Mouse (Mus musculus): ENCODE data around the gene Gm13288. TPM values are rescaled to one million over a fixed set of nuclear protein-coding genes. Genes with fewer than 3 reads are reported as not detected.
"Not testable (repeated sequence)": the region's sequence is repeated elsewhere in the genome, so short reads cannot be mapped to it uniquely, and the experiment has no call there.

Gm13288 gene
- polyA plus RNA-seq, 1 experiment: not detected

DNA sequence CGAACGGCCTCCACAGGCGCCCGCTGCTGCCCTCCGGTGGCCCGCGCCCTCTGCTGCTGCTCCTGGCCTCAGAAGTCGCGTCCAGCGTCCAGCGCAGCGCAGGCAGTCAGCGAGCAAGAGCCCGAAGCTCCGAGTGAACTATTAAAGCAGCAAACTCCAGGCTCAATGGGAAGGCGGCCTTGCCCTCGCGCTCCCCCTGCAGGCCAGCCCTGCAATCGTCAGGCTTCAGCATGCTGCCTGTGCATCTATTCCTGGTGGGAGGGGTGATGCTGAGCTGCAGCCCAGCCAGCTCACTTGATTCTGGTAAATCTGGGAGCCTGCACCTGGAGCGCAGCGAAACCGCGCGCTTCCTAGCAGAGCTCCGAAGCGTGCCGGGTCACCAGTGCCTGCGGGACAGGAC lies 16.9 kb upstream of the Gm13288 start, which contains the start of gene Gm13277:
Gene Gm13277, plus strand, starts transcription at position 231 of the 400 bp plus-strand sequence.
- TF ChIP-seq CTCF (IDR thresholded peaks at IDR 0.05; ENCODE audit: borderline replicate concordance, extremely low read depth, insufficient read depth, insufficient read length): peak; percentile 29; the same call in 1 of the 2 replicates
- DNase-seq (ENCODE audit: low read depth): not testable (repeated sequence)

DNA sequence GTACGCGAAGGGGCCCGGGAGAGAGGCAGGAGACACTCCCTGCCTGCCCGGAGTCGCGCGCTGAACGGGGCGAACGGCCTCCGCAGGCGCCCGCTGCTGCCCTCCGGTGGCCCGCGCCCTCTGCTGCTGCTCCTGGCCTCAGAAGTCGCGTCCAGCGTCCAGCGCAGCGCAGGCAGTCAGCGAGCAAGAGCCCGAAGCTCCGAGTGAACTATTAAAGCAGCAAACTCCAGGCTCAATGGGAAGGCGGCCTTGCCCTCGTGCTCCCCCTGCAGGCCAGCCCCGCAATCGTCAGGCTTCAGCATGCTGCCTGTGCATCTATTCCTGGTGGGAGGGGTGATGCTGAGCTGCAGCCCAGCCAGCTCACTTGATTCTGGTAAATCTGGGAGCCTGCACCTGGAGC lies 14.1 kb upstream of the Gm13288 start, which contains the start of gene Gm13278:
Gene Gm13278, plus strand, starts transcription at position 301 of the 400 bp plus-strand sequence.
- DNase-seq (ENCODE audit: low read depth): not testable (repeated sequence)

DNA sequence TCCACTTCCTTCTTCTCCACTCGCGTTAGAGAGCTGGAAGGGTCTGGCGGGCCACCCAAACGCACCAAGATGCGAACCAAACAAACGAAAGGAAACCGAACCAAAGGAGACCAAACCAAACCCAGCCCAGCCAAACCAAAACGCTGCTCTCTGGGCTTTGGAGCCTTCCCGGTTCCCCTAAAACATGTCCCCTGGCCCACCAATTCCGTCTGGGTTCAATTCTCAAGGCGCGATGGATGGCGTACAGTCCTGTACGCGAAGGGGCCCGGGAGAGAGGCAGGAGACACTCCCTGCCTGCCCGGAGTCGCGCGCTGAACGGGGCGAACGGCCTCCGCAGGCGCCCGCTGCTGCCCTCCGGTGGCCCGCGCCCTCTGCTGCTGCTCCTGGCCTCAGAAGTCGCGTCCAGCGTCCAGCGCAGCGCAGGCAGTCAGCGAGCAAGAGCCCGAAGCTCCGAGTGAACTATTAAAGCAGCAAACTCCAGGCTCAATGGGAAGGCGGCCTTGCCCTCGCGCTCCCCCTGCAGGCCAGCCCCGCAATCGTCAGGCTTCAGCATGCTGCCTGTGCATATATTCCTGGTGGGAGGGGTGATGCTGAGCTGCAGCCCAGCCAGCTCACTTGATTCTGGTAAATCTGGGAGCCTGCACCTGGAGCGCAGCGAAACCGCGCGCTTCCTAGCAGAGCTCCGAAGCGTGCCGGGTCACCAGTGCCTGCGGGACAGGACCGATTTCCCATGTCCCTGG lies 11.2 kb upstream of the Gm13288 start, which contains the start of gene Gm13275:
Gene Gm13275, plus strand, starts transcription at position 552 of the 740 bp plus-strand sequence.
- not testable (repeated sequence) for DNase-seq (ENCODE audit: low read depth)

GRCm38 (mm10) chr4:88797097-88797496 lies 8.2 kb upstream of the Gm13288 start, which contains the start of gene Gm13279:
Gm13279 (plus strand) TSS chr4:88797397.
- DNase-seq (ENCODE audit: low read depth): not testable (repeated sequence)

- DNase-seq (ENCODE audit: low read depth): not testable (repeated sequence)
Measured at GRCm38 (mm10) chr4:88799365-88799764, 6.0 kb upstream of the Gm13288 start, which contains the start of gene Gm13285. Gm13285 (plus strand) TSS chr4:88799665.

- DNase-seq (ENCODE audit: low read depth): not testable (repeated sequence)
Measured at GRCm38 (mm10) chr4:88802954-88803353, 2.4 kb upstream of the Gm13288 start, which contains the start of gene Gm13287. Gm13287 (plus strand) TSS chr4:88803254.

GRCm38 (mm10) chr4:88805761-88806160 lies 430 bp downstream of the Gm13288 start:
- DNase-seq (ENCODE audit: low read depth): not testable (repeated sequence)

GRCm38 (mm10) chr4:88815928-88816327 lies 10.6 kb downstream of the Gm13288 start, which contains the start of gene Ifna7:
Ifna7 (plus strand) TSS chr4:88816228.
- TF ChIP-seq POLR2A (IDR thresholded peaks at IDR 0.05; ENCODE audit: borderline replicate concordance, extremely low read depth, insufficient read depth, insufficient read length, poor library complexity, severe bottlenecking): no peak
- TF ChIP-seq CTCF (IDR thresholded peaks at IDR 0.05; ENCODE audit: borderline replicate concordance, extremely low read depth, insufficient read depth, insufficient read length): no peak
- DNase-seq (ENCODE audit: low read depth): no peak

GRCm38 (mm10) chr4:88819659-88820058 lies 14.3 kb downstream of the Gm13288 start, which contains the start of gene Ifna11:
Ifna11 (plus strand) TSS chr4:88819959.
- DNase-seq (ENCODE audit: low read depth): no peak
- TF ChIP-seq POLR2A (IDR thresholded peaks at IDR 0.05; ENCODE audit: borderline replicate concordance, extremely low read depth, insufficient read depth, insufficient read length, poor library complexity, severe bottlenecking): no peak
- no peak for TF ChIP-seq CTCF (IDR thresholded peaks at IDR 0.05; ENCODE audit: borderline replicate concordance, extremely low read depth, insufficient read depth, insufficient read length)

GRCm38 (mm10) chr4:88822995-88823394 lies 17.7 kb downstream of the Gm13288 start:
- no peak for TF ChIP-seq POLR2A (IDR thresholded peaks at IDR 0.05; ENCODE audit: borderline replicate concordance, extremely low read depth, insufficient read depth, insufficient read length, poor library complexity, severe bottlenecking)
- peak; percentile 47; the same call in 1 of the 2 replicates for TF ChIP-seq CTCF (IDR thresholded peaks at IDR 0.05; ENCODE audit: borderline replicate concordance, extremely low read depth, insufficient read depth, insufficient read length)
- peak; percentile 21 for DNase-seq (ENCODE audit: low read depth)

GRCm38 (mm10) chr4:88827116-88827515 lies 21.8 kb downstream of the Gm13288 start, which contains the start of gene Ifna6:
Ifna6 (plus strand) TSS chr4:88827416.
- DNase-seq (ENCODE audit: low read depth): not testable (repeated sequence)

GRCm38 (mm10) chr4:88830523-88830922 lies 25.2 kb downstream of the Gm13288 start:
- peak; percentile 38 for DNase-seq (ENCODE audit: low read depth)
- TF ChIP-seq CTCF (IDR thresholded peaks at IDR 0.05; ENCODE audit: borderline replicate concordance, extremely low read depth, insufficient read depth, insufficient read length): peak; percentile 41; the same call in 1 of the 2 replicates
- no peak for TF ChIP-seq POLR2A (IDR thresholded peaks at IDR 0.05; ENCODE audit: borderline replicate concordance, extremely low read depth, insufficient read depth, insufficient read length, poor library complexity, severe bottlenecking)

DNA sequence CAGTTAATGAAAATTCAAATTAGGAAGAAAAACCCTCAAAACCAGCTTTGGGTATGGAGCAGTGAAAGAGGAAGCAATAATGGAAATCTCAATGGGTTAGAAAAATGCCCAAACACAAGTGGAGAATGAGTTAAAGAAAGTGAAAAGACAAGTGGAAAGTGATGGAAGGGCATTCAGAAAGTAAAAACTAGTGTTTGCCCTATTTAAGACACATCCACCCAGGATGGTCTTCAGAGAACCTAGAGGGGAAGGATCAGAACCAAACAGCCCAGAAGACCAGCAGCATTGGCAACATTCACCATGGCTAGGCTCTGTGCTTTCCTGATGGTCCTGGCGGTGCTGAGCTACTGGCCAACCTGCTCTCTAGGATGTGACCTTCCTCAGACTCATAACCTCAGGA lies 29.9 kb downstream of the Gm13288 start, which contains the start of gene Ifna5:
Gene Ifna5, plus strand, starts transcription at position 301 of the 400 bp plus-strand sequence.
- DNase-seq (ENCODE audit: low read depth): not testable (repeated sequence)

DNA sequence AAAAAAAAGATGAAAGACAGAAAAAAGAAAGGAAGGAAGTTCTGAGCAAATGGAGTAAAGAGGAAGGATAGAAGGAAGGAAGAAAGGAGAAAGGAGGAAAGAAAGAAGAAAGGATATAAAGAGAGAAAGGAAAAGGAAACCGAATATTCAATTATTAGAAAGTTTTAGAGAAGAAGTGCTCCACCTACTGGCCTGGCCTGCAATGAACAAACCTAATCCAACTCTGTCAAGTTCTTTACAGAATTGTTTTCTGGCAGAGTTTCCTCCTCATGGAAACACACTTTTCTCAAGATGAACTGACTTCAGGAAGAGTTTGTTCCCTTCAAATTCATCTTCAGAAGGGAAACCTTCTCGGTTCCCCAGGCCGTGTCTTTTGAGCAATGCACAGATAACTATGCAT lies 33.5 kb downstream of the Gm13288 start:
- no peak for TF ChIP-seq POLR2A (IDR thresholded peaks at IDR 0.05; ENCODE audit: borderline replicate concordance, extremely low read depth, insufficient read depth, insufficient read length, poor library complexity, severe bottlenecking)
- TF ChIP-seq CTCF (IDR thresholded peaks at IDR 0.05; ENCODE audit: borderline replicate concordance, extremely low read depth, insufficient read depth, insufficient read length): peak; percentile 31; the same call in 1 of the 2 replicates
- peak; percentile 21 for DNase-seq (ENCODE audit: low read depth)

All from brain, embryonic 14.5 days (tissue).